26 mouse cellular contexts compared by ENCODE assay signal in genomic region chr7:58797281-58797680, GRCm38 (mm10).
DNase-seq lines count a peak whose midpoint lies in the region; ATAC-seq and TF ChIP-seq lines count a peak whose summit lies in the region.
"Had no signal": no experiment of that assay in that cellular context is flagged by ENCODE, and none has a peak within 500 bp of the region (broad histone marks: within the 10 kb centered on the region; RNA-seq: fewer than 3 reads in every experiment).

No protein-coding gene starts in this region.

- intact Hi-C loops in heart, postnatal 14 days (cut with DNase I) = no loop called here
- intact Hi-C loops in gastrocnemius, postnatal 14 days (cut with DNase I; ENCODE audit: low total_unique reads) = no loop called here

- H3K4me3 ChIP-seq in midbrain, postnatal 0 days (ENCODE audit: low read depth, low read length) = no peak overlapping the region
- H3K4me3 ChIP-seq: embryonic facial prominence, embryonic 12.5 days; embryonic facial prominence, embryonic 15.5 days; hindbrain, embryonic 10.5 days; hindbrain, embryonic 13.5 days; intestine, embryonic 15.5 days had no signal

- H3K4me2 ChIP-seq in midbrain, postnatal 0 days (ENCODE audit: low read depth, low read length, poor library complexity, severe bottlenecking) = no peak overlapping the region
- H3K4me2 ChIP-seq: embryonic facial prominence, embryonic 12.5 days; embryonic facial prominence, embryonic 15.5 days; heart, embryonic 11.5 days; hindbrain, embryonic 13.5 days; intestine, embryonic 15.5 days had no signal

- H3K36me3 ChIP-seq in midbrain, postnatal 0 days (ENCODE audit: insufficient read depth, low read length) = no peaks in the 10 kb centered on the region
- H3K36me3 ChIP-seq: embryonic facial prominence, embryonic 15.5 days; G1E; hindbrain, embryonic 13.5 days; intestine, embryonic 15.5 days had no signal

- peak; percentile 89 for DNase-seq in heart, adult 11 months
- DNase-seq in heart, postnatal 14 days = no peak
- peak; percentile 45 for DNase-seq in gastrocnemius, postnatal 14 days
- peak; percentile 60 for DNase-seq in skeletal muscle tissue, adult 2 months (ENCODE audit: low read depth, low spot score)
- no peak for DNase-seq in midbrain, postnatal 0 days (ENCODE audit: low spot score)
- no peak for DNase-seq in cerebellum, adult 11 months
- DNase-seq: adrenal gland, postnatal 10 days; adrenal gland, postnatal 36 days; B cell, adult 2 months; cerebellum, adult 2 months; cerebellum, adult 9-11 months; cerebellum, postnatal 25 days; forebrain, postnatal 0 days; heart, postnatal 36 days; kidney, adult 11 months had no signal

- no peaks in the 10 kb centered on the region for H3K4me1 ChIP-seq in midbrain, postnatal 0 days (ENCODE audit: insufficient read depth, low read length)
- H3K4me1 ChIP-seq: embryonic facial prominence, embryonic 12.5 days; embryonic facial prominence, embryonic 15.5 days; hindbrain, embryonic 10.5 days; hindbrain, embryonic 13.5 days; intestine, embryonic 15.5 days had no signal

- H3K9ac ChIP-seq in midbrain, postnatal 0 days (replicated peaks; ENCODE audit: low read length, poor library complexity, severe bottlenecking) = no peak overlapping the region
- H3K9ac ChIP-seq: embryonic facial prominence, embryonic 12.5 days; embryonic facial prominence, embryonic 15.5 days; forebrain, postnatal 0 days; hindbrain, embryonic 13.5 days; intestine, embryonic 15.5 days had no signal

- H3K27me3 ChIP-seq in midbrain, postnatal 0 days (ENCODE audit: insufficient read depth, low read length) = no peaks in the 10 kb centered on the region
- H3K27me3 ChIP-seq: CH12.LX; embryonic facial prominence, embryonic 12.5 days; embryonic facial prominence, embryonic 15.5 days; hindbrain, embryonic 13.5 days; intestine, embryonic 15.5 days; Patski had no signal

- TF ChIP-seq CTCF in midbrain, postnatal 0 days (IDR thresholded peaks at IDR 0.05) = no peak

- ATAC-seq in midbrain, postnatal 0 days (ENCODE audit: low FRiP score) = no peak
- ATAC-seq: forebrain, embryonic 14.5 days; forebrain, postnatal 0 days; hindbrain, embryonic 16.5 days; intestine, embryonic 15.5 days; Patski had no signal

- 94% methylated on average over 6 of the region's 6 CpGs for WGBS in midbrain, postnatal 0 days

- no peaks in the 10 kb centered on the region for H3K9me3 ChIP-seq in midbrain, postnatal 0 days (ENCODE audit: low read length)
- H3K9me3 ChIP-seq: embryonic facial prominence, embryonic 12.5 days; embryonic facial prominence, embryonic 15.5 days; hindbrain, embryonic 10.5 days; hindbrain, embryonic 13.5 days; intestine, embryonic 15.5 days had no signal

- H3K27ac ChIP-seq in midbrain, postnatal 0 days (ENCODE audit: low read depth, low read length) = no peak overlapping the region
- H3K27ac ChIP-seq: embryonic facial prominence, embryonic 12.5 days; embryonic facial prominence, embryonic 15.5 days; hindbrain, embryonic 10.5 days; hindbrain, embryonic 13.5 days; intestine, embryonic 15.5 days had no signal

Comparison
In these comparisons a context has a peak if more than half of its experiments do, and no peak if none do; other contexts are left out.
1. DNase-seq: peak in heart, adult 11 months (single experiment), gastrocnemius, postnatal 14 days (single experiment) and skeletal muscle tissue, adult 2 months (single experiment); none in heart, postnatal 14 days (0 of 2), midbrain, postnatal 0 days (single experiment) and cerebellum, adult 11 months (single experiment).